Mouse (Mus musculus): ENCODE data around the gene Ms4a12. TPM values are rescaled to one million over a fixed set of nuclear protein-coding genes. Genes with fewer than 3 reads are reported as not detected.
"Not testable (repeated sequence)": the region's sequence is repeated elsewhere in the genome, so short reads cannot be mapped to it uniquely, and the experiment has no call there.

Ms4a12 gene
- total RNA-seq (2021): not detected

GRCm38 (mm10) chr19:11232348-11232747, at the start of gene Ms4a12:
TSS of gene Ms4a12 (minus strand) at chr19:11232448.
- no peak for DNase-seq

- no peak for DNase-seq
Observed at GRCm38 (mm10) chr19:11280223-11280622, 48.0 kb upstream of the Ms4a12 start.

- no peak for DNase-seq
Observed at GRCm38 (mm10) chr19:11276431-11276830, 44.2 kb upstream of the Ms4a12 start.

- no peak for DNase-seq
Observed at GRCm38 (mm10) chr19:11266956-11267355, 34.7 kb upstream of the Ms4a12 start.

- no peak for DNase-seq
Observed at GRCm38 (mm10) chr19:11266052-11266845, 34.0 kb upstream of the Ms4a12 start, which contains the start of gene Ms4a1. TSS of gene Ms4a1 (minus strand) at chr19:11266241.

- DNase-seq: no peak
Observed at GRCm38 (mm10) chr19:11264602-11265185, 32.4 kb upstream of the Ms4a12 start.

GRCm38 (mm10) chr19:11263549-11263948, 31.3 kb upstream of the Ms4a12 start:
- no peak for DNase-seq

- DNase-seq: not testable (repeated sequence)
Observed at GRCm38 (mm10) chr19:11262932-11263331, 30.7 kb upstream of the Ms4a12 start.

GRCm38 (mm10) chr19:11261522-11261921, 29.3 kb upstream of the Ms4a12 start:
- DNase-seq: no peak

- peak; percentile 8 for DNase-seq
Observed at GRCm38 (mm10) chr19:11244230-11244629, 12.0 kb upstream of the Ms4a12 start.

GRCm38 (mm10) chr19:11242560-11242959, 10.3 kb upstream of the Ms4a12 start:
- no peak for DNase-seq

- no peak for DNase-seq
Observed at GRCm38 (mm10) chr19:11235820-11236219, 3.6 kb upstream of the Ms4a12 start.

GRCm38 (mm10) chr19:11234921-11235735, 2.9 kb upstream of the Ms4a12 start:
- DNase-seq: no peak

- no peak for DNase-seq
Observed at GRCm38 (mm10) chr19:11234244-11234643, 2.0 kb upstream of the Ms4a12 start.

- DNase-seq: no peak
Observed at GRCm38 (mm10) chr19:11196546-11196945, 35.7 kb downstream of the Ms4a12 start, which contains the start of gene Ms4a13. TSS of gene Ms4a13 (minus strand) at chr19:11196737.

- no peak for DNase-seq
Observed at GRCm38 (mm10) chr19:11192552-11192951, 39.7 kb downstream of the Ms4a12 start.

GRCm38 (mm10) chr19:11184121-11184520, 48.1 kb downstream of the Ms4a12 start:
- DNase-seq: peak; percentile 15

- DNase-seq: no peak
Observed at GRCm38 (mm10) chr19:11177464-11177863, 54.8 kb downstream of the Ms4a12 start.

GRCm38 (mm10) chr19:11165172-11165571, 67.1 kb downstream of the Ms4a12 start, which contains the start of gene 1700025F22Rik:
TSS of gene 1700025F22Rik (minus strand) at chr19:11165320.
- DNase-seq: peak; percentile 5
